Mouse (Mus musculus) lung, adult 10 weeks (tissue): ENCODE results near the gene Snap47. TPM values are rescaled to one million over a fixed set of nuclear protein-coding genes. Genes with fewer than 3 reads are reported as not detected.

Experiments used
- polyA plus RNA-seq: library from polyadenylated mRNA; stranded (reverse); fragments of 350-450 nt; fragmentation: Illumina TruSeq; extraction: RNeasy Lipid Tissue Mini Kit (QIAGEN cat#74804); gene quantifications from one replicate; pipeline ENCODE4 v1.2.3, GENCODE M21; 2014; ENCODE audit warnings: low read depth, low replicate concordance; ENCODE audit not compliant: insufficient read depth

Gene Snap47
- 25.7 TPM for polyA plus RNA-seq

GRCm38 (mm10) chr11:59451086-59451485, at the start of gene Snap47:
Gene Snap47 (minus strand): TSS chr11:59451186.

GRCm38 (mm10) chr11:59472326-59472677, 21.3 kb upstream of the Snap47 start, which contains the start of gene Zfp867:
Gene Zfp867 (minus strand): TSS chr11:59472474.

GRCm38 (mm10) chr11:59449741-59450229, 1.2 kb downstream of the Snap47 start, which contains the start of gene Jmjd4:
Gene Jmjd4 (plus strand): TSS chr11:59450045.

GRCm38 (mm10) chr11:59375475-59375874, 75.5 kb downstream of the Snap47 start, which contains the start of gene Prss38:
Gene Prss38 (minus strand): TSS chr11:59375657.

Other genes starting within 250 kb of the Snap47 start
- 39.6 TPM for gene Mrpl55, start 248.7 kb downstream of the Snap47 start, polyA plus RNA-seq
- 19.0 TPM for gene 2310033P09Rik, start 242.9 kb downstream of the Snap47 start, polyA plus RNA-seq
- 330 TPM for gene Arf1, start 222.9 kb downstream of the Snap47 start, polyA plus RNA-seq
- gene Wnt3a, start 160.4 kb downstream of the Snap47 start, polyA plus RNA-seq = 10.4 TPM
- 3.9 TPM for gene Wnt9a, start 144.3 kb downstream of the Snap47 start, polyA plus RNA-seq
- not detected for gene Prss38, start 75.5 kb downstream of the Snap47 start, polyA plus RNA-seq
- 3.5 TPM for gene Jmjd4, start 1.1 kb downstream of the Snap47 start, polyA plus RNA-seq
- 3.1 TPM for gene Zfp867, start 21.3 kb upstream of the Snap47 start, polyA plus RNA-seq
- 8.4 TPM for gene Zkscan17, start 75.6 kb upstream of the Snap47 start, polyA plus RNA-seq
- 0.93 TPM for gene Nlrp3, start 90.4 kb upstream of the Snap47 start, polyA plus RNA-seq
- not detected for gene Olfr222, start 125.0 kb upstream of the Snap47 start, polyA plus RNA-seq
- not detected for gene Olfr223, start 142.1 kb upstream of the Snap47 start, polyA plus RNA-seq
- 166 TPM for gene Mprip, start 210.1 kb upstream of the Snap47 start, polyA plus RNA-seq